Mouse (Mus musculus): ENCODE results near the gene Thyn1.

DNA sequence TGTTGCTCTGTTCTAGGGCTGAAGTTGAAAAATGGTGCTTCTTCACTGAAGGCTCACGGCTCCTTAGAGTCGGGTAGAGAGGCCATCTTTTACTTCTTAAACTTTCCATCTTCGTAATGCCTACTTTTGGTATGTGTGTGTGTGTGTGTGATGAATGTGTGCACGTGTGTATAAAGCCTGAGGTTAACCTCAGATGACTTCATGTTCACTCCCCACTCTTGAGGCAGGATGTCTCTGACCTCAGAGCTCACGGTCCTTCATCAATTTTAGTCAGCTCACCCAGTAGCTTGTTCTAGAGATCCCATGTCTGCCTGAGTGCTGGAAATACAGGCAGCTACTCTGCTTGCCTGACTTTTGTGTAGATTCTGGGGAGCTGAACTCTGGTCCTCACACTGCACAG is 44.4 kb downstream of the Thyn1 start:
- TF ChIP-seq CTCF (IDR thresholded peaks at IDR 0.05; ENCODE audit: borderline replicate concordance, control insufficient read depth, extremely low read depth, insufficient read depth, low read length, poor library complexity) (no peak), POLR2A (IDR thresholded peaks at IDR 0.05; ENCODE audit: control insufficient read depth, extremely low read depth, insufficient read depth, low read length, poor library complexity) (no peak)

All from thymus, adult 2 months (tissue).